Mouse (Mus musculus) G1E (cell line): ENCODE results near the gene Zfp777.

Experiments used
- CTCF ChIP-seq: IDR thresholded peaks from 2 replicates; pipeline ENCODE4 v1.5.1; 2012; ENCODE audit warnings: low read depth, low read length, inconsistent platforms, mixed read lengths
- GATA1 ChIP-seq: IDR thresholded peaks from 2 replicates; pipeline ENCODE4 v1.6.1; 2012; ENCODE audit warnings: borderline replicate concordance, low read length, inconsistent platforms, mixed read lengths
- GATA2 ChIP-seq: IDR thresholded peaks from 2 replicates; pipeline ENCODE4 v1.6.1; 2012; ENCODE audit warnings: low read depth, low read length, inconsistent platforms, borderline replicate concordance
- POLR2AphosphoS5 ChIP-seq: IDR thresholded peaks from 2 replicates; pipeline ENCODE4 v1.6.1; 2012; ENCODE audit warnings: low read depth, low read length, inconsistent platforms; ENCODE audit not compliant: insufficient replicate concordance
- TAL1 ChIP-seq: conservative IDR thresholded peaks from 2 replicates; pipeline ENCODE4 v1.6.1; 2012; ENCODE audit warnings: low read depth, low read length, inconsistent platforms, mixed read lengths

GRCm38 (mm10) chr6:48020006-48020405 lies 28.7 kb downstream of the Zfp777 start:
- no peak for TF ChIP-seq CTCF
- TF ChIP-seq POLR2AphosphoS5, result no peak
- TF ChIP-seq TAL1, result no peak
- TF ChIP-seq GATA1, result no peak
- no peak for TF ChIP-seq GATA2
